ENCODE assay signal across 22 mouse cellular contexts in the genomic region with DNA sequence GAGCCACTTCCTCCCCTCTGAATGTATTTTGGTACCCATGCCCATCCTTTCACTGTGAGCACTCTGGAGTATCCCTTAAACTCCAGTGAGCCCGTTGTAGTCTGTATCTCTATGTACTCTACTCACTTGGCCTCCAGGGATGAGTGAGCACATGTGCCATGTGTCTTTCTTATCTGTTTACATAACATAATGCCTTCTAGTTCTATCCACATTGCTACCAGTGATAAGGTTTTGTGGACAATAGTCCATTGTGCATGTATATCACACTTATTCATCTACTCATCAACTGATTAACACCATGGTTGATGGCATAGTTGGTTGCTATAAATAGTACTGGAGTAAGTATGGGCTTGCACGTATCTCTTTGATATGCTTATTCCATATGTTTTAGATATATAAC. TPM values are rescaled to one million over a fixed set of nuclear protein-coding genes. Genes with fewer than 3 reads are reported as not detected.
A peak's percentile ranks its signal among the peaks of the same experiment; 100 is the strongest.
DNase-seq lines count a peak whose midpoint lies in the region; ATAC-seq and TF ChIP-seq lines count a peak whose summit lies in the region.
"Had no signal": no experiment of that assay in that cellular context is flagged by ENCODE, and none has a peak within 500 bp of the region (broad histone marks: within the 10 kb centered on the region; RNA-seq: fewer than 3 reads in every experiment).

No protein-coding gene starts in this region.

- peak; percentile 31 for DNase-seq in c-Kit-positive CD71-positive TER-119-positive erythroid progenitor cells, embryonic 14.5 days (ENCODE audit: low spot score)
- DNase-seq in liver, embryonic 13.5 days: no peak
- DNase-seq in liver, postnatal 0 days: no peak
- DNase-seq in heart, postnatal 14 days: no peak
- no peak for DNase-seq in thymus, postnatal 0 days (ENCODE audit: low spot score)
- no peak for DNase-seq in adrenal gland, postnatal 14 days
- DNase-seq: adrenal gland, postnatal 10 days; cerebellum, adult 9-10 months; cerebellum, postnatal 25 days; gastrocnemius, postnatal 14 days; heart, postnatal 36 days had no signal

- TF ChIP-seq CTCF in liver, postnatal 0 days (IDR thresholded peaks at IDR 0.05; ENCODE audit: low read depth): no peak

- peak; percentile 69 for ATAC-seq in liver, embryonic 13.5 days (ENCODE audit: low read depth)
- ATAC-seq in liver, postnatal 0 days: peak; percentile 24
- ATAC-seq: forebrain, embryonic 15.5 days had no signal

- H3K27ac ChIP-seq in liver, embryonic 13.5 days: peak overlapping the region; percentile 87
- H3K27ac ChIP-seq in liver, postnatal 0 days (ENCODE audit: low read depth): no peak overlapping the region
- H3K27ac ChIP-seq: embryonic facial prominence, embryonic 12.5 days; forebrain, embryonic 15.5 days; hindbrain, embryonic 15.5 days had no signal

- H3K9me3 ChIP-seq in liver, embryonic 13.5 days (replicated peaks): no peaks in the 10 kb centered on the region
- H3K9me3 ChIP-seq in liver, postnatal 0 days (ENCODE audit: low read length): no peaks in the 10 kb centered on the region
- H3K9me3 ChIP-seq: embryonic facial prominence, embryonic 12.5 days; forebrain, embryonic 15.5 days; heart, embryonic 12.5 days; hindbrain, embryonic 15.5 days had no signal

- 28% methylated on average over 2 of the region's 2 CpGs for WGBS in liver, embryonic 13.5 days (ENCODE audit: insufficient replicate concordance)
- 38% methylated on average over 2 of the region's 2 CpGs for WGBS in liver, postnatal 0 days (ENCODE audit: insufficient replicate concordance)

- H3K36me3 ChIP-seq in liver, embryonic 13.5 days: no peaks in the 10 kb centered on the region
- no peaks in the 10 kb centered on the region for H3K36me3 ChIP-seq in liver, postnatal 0 days (replicated peaks; ENCODE audit: insufficient read depth, low read length)
- H3K36me3 ChIP-seq: embryonic facial prominence, embryonic 12.5 days; forebrain, embryonic 15.5 days; heart, embryonic 12.5 days; hindbrain, embryonic 15.5 days had no signal

- H3K4me3 ChIP-seq in liver, embryonic 13.5 days (replicated peaks): no peak overlapping the region
- H3K4me3 ChIP-seq in liver, postnatal 0 days (ENCODE audit: low read depth, low read length): no peak overlapping the region
- H3K4me3 ChIP-seq: embryonic facial prominence, embryonic 12.5 days; forebrain, embryonic 15.5 days; heart, embryonic 12.5 days; hindbrain, embryonic 15.5 days had no signal

- peak; percentile 53; the same call in 1 of the 2 replicates for TF ChIP-seq EP300 in liver, postnatal 0 days (IDR thresholded peaks at IDR 0.05; ENCODE audit: low read depth)

- no peak overlapping the region for H3K4me2 ChIP-seq in liver, embryonic 13.5 days
- no peak overlapping the region for H3K4me2 ChIP-seq in liver, postnatal 0 days (ENCODE audit: low read depth, low read length)
- H3K4me2 ChIP-seq: embryonic facial prominence, embryonic 12.5 days; forebrain, embryonic 15.5 days; heart, embryonic 12.5 days; hindbrain, embryonic 15.5 days had no signal

- H3K27me3 ChIP-seq in liver, embryonic 13.5 days: no peaks in the 10 kb centered on the region
- H3K27me3 ChIP-seq in liver, postnatal 0 days (ENCODE audit: insufficient read depth, low read length): no peaks in the 10 kb centered on the region
- H3K27me3 ChIP-seq: CH12.LX; embryonic facial prominence, embryonic 12.5 days; forebrain, embryonic 15.5 days; heart, embryonic 12.5 days; hindbrain, embryonic 15.5 days had no signal

- intact Hi-C loops in heart, postnatal 14 days (cut with DNase I): no loop called here

- peaks cover 45% of the 10 kb centered on the region for H3K4me1 ChIP-seq in liver, embryonic 13.5 days (replicated peaks)
- peaks cover 6% of the 10 kb centered on the region; the same call in 1 of the 2 replicates for H3K4me1 ChIP-seq in liver, postnatal 0 days (ENCODE audit: insufficient read depth)
- H3K4me1 ChIP-seq: embryonic facial prominence, embryonic 12.5 days; forebrain, embryonic 15.5 days; hindbrain, embryonic 15.5 days had no signal

- H3K9ac ChIP-seq in liver, embryonic 13.5 days: no peak overlapping the region
- H3K9ac ChIP-seq in liver, postnatal 0 days (replicated peaks): no peak overlapping the region
- H3K9ac ChIP-seq: embryonic facial prominence, embryonic 12.5 days; forebrain, embryonic 15.5 days; heart, embryonic 12.5 days; hindbrain, embryonic 15.5 days had no signal

RNA-seq across cellular contexts. Expression of a gene that starts 12.9 kb away (rescaled TPM):
- not detected in 2 replicates for polyA plus RNA-seq in liver, embryonic 13.5 days (2015; fragmentation: Nextera tagmentation; extraction: Ambion mirVana)
- not detected in 2 replicates for polyA plus RNA-seq in liver, postnatal 0 days (2015; fragmentation: Nextera tagmentation; extraction: Ambion mirVana)
- not detected for total RNA-seq in heart, postnatal 14 days (2021)
- not detected in 2 replicates for polyA plus RNA-seq in thymus, postnatal 0 days (2015; fragmentation: Nextera tagmentation; extraction: Ambion mirVana)
- not detected in 2 replicates for total RNA-seq in adrenal gland, postnatal 14 days (2021)
- total RNA-seq: adrenal gland, postnatal 10 days; CH12.LX; gastrocnemius, postnatal 14 days; heart, adult 8-10 months; heart, postnatal 36 days had no signal
- polyA plus RNA-seq: embryonic facial prominence, embryonic 12.5 days; forebrain, embryonic 11.5 days; forebrain, embryonic 15.5 days; gonadal fat pad, adult 2 months; heart, embryonic 12.5 days; heart, embryonic 16.5 days; hindbrain, embryonic 11.5 days; hindbrain, embryonic 15.5 days had no signal

RNA-seq across cellular contexts. Expression of a gene that starts 34.7 kb away (rescaled TPM):
- not detected in 2 replicates for polyA plus RNA-seq in liver, embryonic 13.5 days (2015; fragmentation: Nextera tagmentation; extraction: Ambion mirVana)
- not detected in 2 replicates for polyA plus RNA-seq in liver, postnatal 0 days (2015; fragmentation: Nextera tagmentation; extraction: Ambion mirVana)
- not detected for total RNA-seq in heart, postnatal 14 days (2021)
- polyA plus RNA-seq in thymus, postnatal 0 days (2015; fragmentation: Nextera tagmentation; extraction: Ambion mirVana): not detected in 2 replicates
- not detected in 2 replicates for total RNA-seq in adrenal gland, postnatal 14 days (2021)
- total RNA-seq: adrenal gland, postnatal 10 days; gastrocnemius, postnatal 14 days; heart, adult 8-10 months; heart, postnatal 36 days had no signal
- polyA plus RNA-seq: cortical plate, adult 2 months; embryonic facial prominence, embryonic 12.5 days; forebrain, embryonic 11.5 days; forebrain, embryonic 15.5 days; gonadal fat pad, adult 2 months; heart, embryonic 12.5 days; heart, embryonic 16.5 days; hindbrain, embryonic 11.5 days had no signal
